Mouse (Mus musculus) frontal cortex, postnatal 10 days (tissue): ENCODE data around the gene Pkd1l2.

Source experiments
- DNase-seq, 2 experiments: peaks; one replicate each; pipeline ENCODE4 v3.0.0; 2022; ENCODE audit warnings: low spot score in 2 of 2, mixed read lengths in 1 of 2

Pkd1l2 gene

GRCm38 (mm10) chr8:117085521-117085920 lies 3.3 kb upstream of the Pkd1l2 start:
- no peak for DNase-seq

- DNase-seq: no peak
Observed at GRCm38 (mm10) chr8:117082947-117083559, 804 bp upstream of the Pkd1l2 start.

GRCm38 (mm10) chr8:117079652-117080051 lies 2.6 kb downstream of the Pkd1l2 start:
- DNase-seq: no peak

GRCm38 (mm10) chr8:117078367-117078926 lies 3.8 kb downstream of the Pkd1l2 start:
- DNase-seq: no peak

GRCm38 (mm10) chr8:117074350-117075182 lies 7.7 kb downstream of the Pkd1l2 start:
- DNase-seq: no peak

- DNase-seq: no peak
Observed at GRCm38 (mm10) chr8:117069708-117070107, 12.5 kb downstream of the Pkd1l2 start.

- DNase-seq: no peak
Observed at GRCm38 (mm10) chr8:117068294-117068693, 14.0 kb downstream of the Pkd1l2 start.

GRCm38 (mm10) chr8:117067396-117067795 lies 14.9 kb downstream of the Pkd1l2 start:
- DNase-seq: no peak

GRCm38 (mm10) chr8:117066955-117067354 lies 15.3 kb downstream of the Pkd1l2 start:
- no peak for DNase-seq

GRCm38 (mm10) chr8:117061180-117061880 lies 20.9 kb downstream of the Pkd1l2 start:
- DNase-seq: peak; percentile 21 to 26

- no peak for DNase-seq
Observed at GRCm38 (mm10) chr8:117060306-117060705, 21.9 kb downstream of the Pkd1l2 start.

GRCm38 (mm10) chr8:117059021-117059420 lies 23.2 kb downstream of the Pkd1l2 start:
- DNase-seq: no peak

- DNase-seq: no peak
Observed at GRCm38 (mm10) chr8:117055097-117055496, 27.2 kb downstream of the Pkd1l2 start.

GRCm38 (mm10) chr8:117054146-117054545 lies 28.1 kb downstream of the Pkd1l2 start:
- no peak for DNase-seq

- DNase-seq: no peak
Observed at GRCm38 (mm10) chr8:117053135-117054079, 28.8 kb downstream of the Pkd1l2 start.

GRCm38 (mm10) chr8:117051316-117051715 lies 30.9 kb downstream of the Pkd1l2 start:
- DNase-seq: no peak

- no peak for DNase-seq
Observed at GRCm38 (mm10) chr8:117050763-117051162, 31.5 kb downstream of the Pkd1l2 start.

GRCm38 (mm10) chr8:117049444-117049843 lies 32.8 kb downstream of the Pkd1l2 start:
- DNase-seq: no peak

- no peak for DNase-seq
Observed at GRCm38 (mm10) chr8:117043584-117043983, 38.7 kb downstream of the Pkd1l2 start.

GRCm38 (mm10) chr8:117039843-117040242 lies 42.4 kb downstream of the Pkd1l2 start:
- no peak for DNase-seq

- DNase-seq: no peak
Observed at GRCm38 (mm10) chr8:117037374-117037935, 44.8 kb downstream of the Pkd1l2 start.
